Mouse (Mus musculus) spleen, postnatal 36 days (tissue): Measurements from ENCODE around the gene Rims1.

Experiments
- DNase-seq, 2 experiments: peaks; one replicate each; pipeline ENCODE4 v3.0.0; 2022; ENCODE audit warnings: low spot score in 2 of 2, mixed read lengths in 1 of 2

Gene Rims1

GRCm38 (mm10) chr1:22248898-22249386 is 556.9 kb downstream of the Rims1 start:
- DNase-seq: no peak

DNA sequence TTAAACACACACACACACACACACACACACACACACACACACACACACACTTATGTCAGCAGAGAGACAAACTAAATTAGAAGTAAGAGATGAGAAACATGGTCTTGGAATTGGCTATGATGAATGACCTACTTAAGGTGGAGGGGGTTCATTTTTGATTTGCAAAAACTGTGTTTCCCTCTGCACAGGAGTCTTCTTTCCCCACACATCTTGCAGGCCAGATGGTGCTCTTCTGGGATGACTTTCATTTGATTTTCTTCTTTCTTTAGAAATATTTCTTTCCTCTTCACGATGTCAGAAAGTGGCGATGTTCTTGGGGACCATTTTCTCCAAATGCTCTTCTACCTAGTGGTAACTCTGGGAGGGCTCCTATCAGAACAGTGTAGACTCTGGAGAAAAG is 560.0 kb downstream of the Rims1 start:
- no peak for DNase-seq
